Mouse (Mus musculus): ENCODE measurements around the gene Pnkd.

DNA sequence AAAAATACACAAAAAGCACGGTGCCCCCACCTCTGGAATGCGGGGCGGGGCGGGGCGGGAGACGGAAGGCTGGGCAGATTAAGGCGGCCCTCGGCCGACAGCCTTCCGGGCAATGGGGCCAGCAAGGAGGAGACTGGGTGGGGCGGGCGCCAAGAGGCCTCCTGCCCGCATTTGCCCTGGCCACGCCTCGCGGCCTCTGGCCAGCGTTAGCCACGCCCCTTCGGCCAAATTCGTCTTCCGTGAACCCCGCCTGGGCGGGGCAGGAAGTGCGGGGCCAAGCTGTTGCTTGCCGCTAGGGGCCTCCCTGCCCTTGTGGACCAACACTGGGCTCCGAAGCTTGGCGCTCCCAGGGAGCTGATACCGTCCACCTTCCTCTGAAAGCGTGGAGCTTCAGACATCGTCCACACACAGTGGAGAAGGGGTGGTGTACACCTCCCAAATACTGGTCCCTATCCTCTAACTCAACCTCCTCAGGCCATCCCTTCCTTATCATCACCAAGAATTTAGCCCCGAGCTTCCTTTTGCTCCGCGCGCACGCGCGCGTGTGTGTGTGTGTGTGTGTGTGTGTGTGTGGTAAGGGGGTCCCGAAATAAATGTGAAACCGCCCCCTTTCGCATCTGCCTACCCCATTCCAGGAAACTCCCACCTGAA lies 112.7 kb downstream of the Pnkd start:
- TF ChIP-seq CTCF (IDR thresholded peaks at IDR 0.05; ENCODE audit: low read depth, low read length), result peak; percentile 41; the same call in 1 of the 2 replicates
- TF ChIP-seq TAL1 (conservative IDR thresholded peaks at IDR 0.05; ENCODE audit: low read depth, low read length), result no peak

All from G1E (cell line).